Mouse (Mus musculus): ENCODE results near the gene Acly. TPM values are rescaled to one million over a fixed set of nuclear protein-coding genes. Genes with fewer than 3 reads are reported as not detected.
A peak's percentile ranks its signal among the peaks of the same experiment; 100 is the strongest.
"Not testable (repeated sequence)": the region's sequence is repeated elsewhere in the genome, so short reads cannot be mapped to it uniquely, and the experiment has no call there.

Acly gene
- total RNA-seq, 2 experiments from 2014 or later: 54.1 to 57.9 TPM

DNA sequence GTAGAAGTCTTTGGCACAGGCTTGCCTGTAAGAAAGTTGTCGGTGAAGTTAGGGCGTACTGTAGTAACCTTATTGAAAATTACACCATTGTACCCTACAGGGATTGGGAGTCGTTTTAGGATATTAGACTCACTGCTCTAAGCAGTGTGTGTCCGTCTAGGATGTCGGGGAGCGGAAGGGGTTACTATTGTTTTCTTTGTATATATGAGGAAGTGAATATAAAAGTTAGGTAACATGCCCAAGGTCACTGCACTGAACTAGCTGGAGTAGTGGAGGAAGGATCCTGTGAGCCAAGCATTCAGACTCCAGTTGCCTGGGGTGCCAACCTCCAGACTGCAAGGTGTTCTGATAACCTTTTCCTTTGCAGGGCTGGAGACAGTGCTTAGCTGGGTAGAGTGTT, 19.2 kb upstream of the Acly start:
- no peak for DNase-seq (ENCODE audit: low spot score in 2 of 2)

GRCm38 (mm10) chr11:100545746-100546085, 17.9 kb upstream of the Acly start:
- DNase-seq (ENCODE audit: low spot score in 2 of 2): no peak

GRCm38 (mm10) chr11:100544832-100545745, 17.3 kb upstream of the Acly start, which contains the start of gene Ttc25:
Ttc25 (plus strand) TSS chr11:100545607.
- DNase-seq (ENCODE audit: low spot score in 2 of 2): peak; percentile 69 to 89

- DNase-seq (ENCODE audit: low spot score in 2 of 2): no peak
These were observed 13.8 kb upstream of the Acly start for GRCm38 (mm10) chr11:100541577-100541976.

DNA sequence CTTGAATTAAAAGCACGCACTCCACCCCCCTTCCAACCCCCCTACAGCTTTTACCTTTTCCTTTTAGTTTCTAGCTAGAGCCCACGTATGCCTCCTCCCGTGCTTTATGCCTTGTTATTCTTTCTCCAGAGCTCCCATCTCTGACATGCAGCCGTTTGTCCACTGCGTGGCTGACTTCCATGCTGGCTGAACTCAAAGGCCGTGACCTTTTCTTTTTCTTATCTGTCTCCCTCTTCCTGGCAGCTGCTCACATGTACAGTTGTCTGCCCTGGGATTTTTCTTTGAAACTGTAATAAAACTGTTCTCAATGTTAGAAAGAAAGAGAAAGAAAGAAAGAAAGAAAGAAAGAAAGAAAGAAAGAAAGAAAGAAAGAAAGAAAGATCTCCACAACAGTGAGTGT, 13.2 kb upstream of the Acly start:
- no peak for DNase-seq (ENCODE audit: low spot score in 2 of 2)

DNA sequence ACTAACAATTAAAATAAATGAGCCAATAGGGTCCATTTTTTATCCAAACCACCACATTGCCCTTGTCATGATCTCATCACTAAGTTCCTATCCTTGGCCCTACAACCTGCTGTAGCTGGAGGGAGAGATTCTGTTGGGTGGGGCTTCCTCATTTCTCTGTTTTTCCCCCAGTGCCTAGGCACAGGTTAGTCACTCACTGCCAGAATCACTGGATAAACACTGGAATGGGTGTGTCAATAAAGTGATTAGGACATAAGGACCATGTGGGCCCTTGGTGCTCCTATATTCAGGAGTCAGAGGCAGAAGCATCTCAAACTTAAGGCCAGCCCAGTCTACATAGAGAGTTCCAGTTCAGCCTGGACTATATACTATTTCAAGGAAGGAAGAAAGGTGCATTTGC, 8.7 kb upstream of the Acly start:
- DNase-seq (ENCODE audit: low spot score in 2 of 2): no peak

DNA sequence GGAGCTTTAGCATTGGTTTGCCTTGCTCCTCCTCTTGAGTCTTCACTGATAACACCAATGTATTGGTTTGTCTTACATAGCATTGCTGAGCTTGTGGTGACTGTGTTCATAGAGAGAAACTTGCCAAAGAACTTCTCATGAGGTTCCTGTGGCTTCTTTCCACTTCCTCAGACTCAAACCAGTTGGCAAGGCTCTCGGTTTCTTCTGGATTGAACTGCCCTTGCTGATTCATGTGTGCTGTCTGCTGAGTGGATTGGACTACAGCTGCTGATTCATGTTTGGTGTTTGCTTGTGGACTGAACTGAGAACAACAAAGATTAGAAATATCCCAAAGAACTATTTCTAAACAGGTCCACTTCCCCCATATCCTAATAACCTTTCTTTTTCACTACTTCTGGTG, 8.2 kb upstream of the Acly start:
- no peak for DNase-seq (ENCODE audit: low spot score in 2 of 2)

DNA sequence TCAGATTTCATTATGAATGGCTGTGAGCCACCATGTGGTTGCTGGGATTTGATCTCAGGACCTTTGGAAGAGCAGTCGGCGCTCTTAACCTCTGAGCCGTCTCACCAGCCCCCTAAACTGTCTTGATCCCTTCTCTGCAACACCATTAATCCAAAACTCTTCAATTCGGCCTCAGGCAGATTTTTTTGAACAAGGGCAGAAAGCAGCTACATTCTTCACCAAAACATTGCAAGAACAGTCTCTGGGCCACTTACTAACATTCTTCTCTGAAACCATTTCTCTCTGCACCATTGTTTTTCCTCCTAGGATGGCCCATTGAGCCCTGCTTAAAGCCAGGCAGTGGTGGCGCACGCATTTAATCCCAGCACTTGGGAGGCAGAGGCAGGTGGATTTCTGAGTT, 7.0 kb upstream of the Acly start:
- DNase-seq (ENCODE audit: low spot score in 2 of 2): not testable (repeated sequence)

- DNase-seq (ENCODE audit: low spot score in 2 of 2): not testable (repeated sequence)
These were observed 6.6 kb upstream of the Acly start for GRCm38 (mm10) chr11:100534411-100534810.

DNA sequence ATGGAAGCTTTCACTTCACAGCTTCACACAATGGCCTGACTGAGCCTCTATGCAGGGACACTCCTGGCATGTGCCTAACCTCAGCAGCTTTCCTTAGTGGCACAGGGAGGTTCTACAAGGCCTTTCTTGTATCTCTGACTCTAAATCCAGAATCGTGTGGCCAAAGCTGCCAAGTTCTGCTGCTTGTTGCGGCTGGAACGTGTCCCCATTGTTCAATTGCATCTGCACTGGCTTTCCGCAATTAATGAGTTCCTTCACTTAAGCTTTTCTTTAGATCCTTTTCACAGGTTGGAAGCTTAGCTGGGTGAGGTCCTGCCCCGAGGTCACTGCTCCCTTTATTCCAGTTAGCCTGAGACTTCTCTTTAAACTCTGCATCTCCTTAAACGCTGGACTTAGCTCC, 6.1 kb upstream of the Acly start:
- DNase-seq (ENCODE audit: low spot score in 2 of 2): no peak

DNA sequence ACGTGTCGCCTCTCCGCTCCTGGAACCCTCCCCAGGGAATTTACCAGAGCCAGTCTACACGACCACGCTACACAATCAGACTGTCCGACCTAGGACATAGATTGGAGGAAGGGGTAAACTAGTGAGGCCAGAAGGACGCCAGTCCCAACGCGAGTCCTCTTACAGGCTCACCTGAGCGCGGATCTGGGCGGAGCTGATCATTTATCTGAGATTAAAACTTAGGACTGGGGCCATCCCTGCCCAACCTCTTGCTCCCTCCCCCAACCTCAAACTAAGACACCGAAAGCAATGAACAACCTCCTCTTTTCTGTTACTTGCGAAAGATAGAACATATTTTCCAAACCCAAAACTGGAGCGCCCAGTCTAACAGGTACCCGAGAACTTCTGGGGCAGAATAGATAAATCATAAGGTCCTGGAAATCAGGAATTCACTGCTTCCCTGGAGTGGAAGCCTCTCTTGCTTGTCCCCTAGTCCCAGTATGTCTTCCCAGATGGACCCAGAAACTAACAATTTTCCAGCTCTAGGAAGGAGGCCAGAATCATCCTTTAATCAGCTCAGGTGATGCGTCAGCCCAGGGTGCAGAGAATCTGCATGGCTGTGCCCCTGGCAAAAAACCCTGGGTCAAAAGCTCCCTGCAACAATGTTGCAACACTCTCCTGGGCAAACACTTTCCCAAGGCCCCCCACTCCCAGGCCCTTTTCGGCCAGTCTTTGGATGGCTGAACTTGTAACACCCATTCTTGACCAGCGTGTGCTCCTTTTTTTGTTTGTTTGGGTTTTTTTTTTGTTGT, 770 bp upstream of the Acly start:
- DNase-seq (ENCODE audit: low spot score in 2 of 2): no peak

DNA sequence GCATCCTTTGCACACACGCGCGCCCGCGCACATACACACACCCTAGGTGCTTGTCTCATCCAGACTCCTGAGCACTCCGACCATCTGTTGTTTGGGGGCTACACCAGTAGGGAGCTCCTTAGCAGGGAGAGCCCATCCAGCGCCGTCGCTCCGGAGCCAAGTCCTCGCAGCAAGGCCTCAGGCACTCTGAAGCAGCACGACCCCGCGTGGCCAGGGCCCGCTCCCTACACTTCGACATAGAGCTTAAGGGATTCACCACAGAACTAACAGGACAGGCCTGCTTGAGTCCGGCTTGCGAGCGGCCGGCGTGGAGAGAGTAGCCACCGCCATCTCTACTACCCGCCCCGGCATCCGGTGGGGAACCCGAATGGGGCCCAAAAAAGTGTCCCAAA, 738 bp downstream of the Acly start:
- peak; percentile 48 to 69 for DNase-seq (ENCODE audit: low spot score in 2 of 2)

DNA sequence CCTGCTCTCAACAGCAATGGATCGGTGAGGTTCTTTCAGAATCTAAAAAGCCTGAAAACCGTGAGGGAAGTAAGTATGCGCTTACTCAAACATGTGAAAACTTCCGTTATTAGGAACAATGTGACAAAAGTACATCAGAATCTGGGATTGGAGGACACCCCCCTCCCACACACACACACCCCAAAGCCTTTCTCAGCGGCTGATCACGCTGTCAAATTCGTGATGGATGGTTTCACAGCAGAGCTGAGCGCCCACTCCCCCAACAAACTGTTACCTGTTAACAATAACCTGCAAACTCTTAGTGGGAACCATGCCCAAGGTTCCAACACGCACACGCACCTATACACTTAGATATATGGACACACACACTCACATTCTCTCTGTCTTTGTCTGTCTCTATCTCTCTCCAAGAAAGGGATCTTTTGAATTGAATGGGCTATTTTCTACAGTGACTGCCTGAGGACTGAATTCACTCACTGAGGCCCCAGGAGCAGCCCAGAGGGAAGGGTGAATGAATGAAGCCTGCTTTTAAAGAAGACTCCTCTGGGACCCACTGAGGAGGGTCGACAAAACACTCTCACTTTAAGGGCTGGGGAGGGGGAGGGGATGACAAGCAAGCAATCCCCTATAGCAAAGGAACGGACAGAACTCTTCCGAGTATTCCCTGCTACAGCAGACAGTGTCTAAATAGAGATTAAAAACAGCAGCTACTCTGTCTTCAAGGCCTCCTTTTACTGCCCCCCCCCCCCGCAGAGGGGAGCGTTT, 1.6 kb downstream of the Acly start:
- no peak for DNase-seq (ENCODE audit: low spot score in 2 of 2)

DNA sequence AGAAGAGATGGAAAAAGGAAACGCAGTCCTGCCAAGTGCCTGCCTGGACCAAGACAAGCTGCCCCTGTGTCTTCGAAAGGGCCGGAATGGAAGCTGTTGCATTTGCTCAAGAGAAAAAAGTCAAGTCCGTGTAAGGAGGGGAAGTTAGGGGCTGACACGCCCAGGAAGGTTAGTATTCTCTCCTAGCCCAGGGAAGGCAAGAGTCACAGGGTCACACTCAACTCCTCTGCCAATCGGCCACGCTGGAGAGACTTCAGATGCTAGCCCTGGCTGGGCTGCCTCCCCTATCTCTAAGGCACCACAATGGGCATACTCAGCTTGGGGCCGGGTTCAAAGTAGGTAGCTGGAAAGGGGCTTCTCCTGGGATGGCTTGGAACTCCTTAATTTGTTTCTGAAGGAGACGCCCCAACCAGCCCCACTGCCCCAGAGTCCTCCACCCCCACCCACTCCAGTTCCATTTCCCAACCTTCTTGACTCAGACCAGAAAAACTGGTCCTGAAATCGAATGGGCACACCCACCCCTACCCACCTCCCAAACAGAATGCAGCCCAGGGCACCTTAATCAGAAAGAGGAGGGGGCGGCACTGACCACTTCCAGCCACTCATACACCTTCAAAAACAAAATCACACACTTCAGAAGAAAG, 2.7 kb downstream of the Acly start:
- no peak for DNase-seq (ENCODE audit: low spot score in 2 of 2)

GRCm38 (mm10) chr11:100524358-100524757, 3.4 kb downstream of the Acly start:
- no peak for DNase-seq (ENCODE audit: low spot score in 2 of 2)

DNA sequence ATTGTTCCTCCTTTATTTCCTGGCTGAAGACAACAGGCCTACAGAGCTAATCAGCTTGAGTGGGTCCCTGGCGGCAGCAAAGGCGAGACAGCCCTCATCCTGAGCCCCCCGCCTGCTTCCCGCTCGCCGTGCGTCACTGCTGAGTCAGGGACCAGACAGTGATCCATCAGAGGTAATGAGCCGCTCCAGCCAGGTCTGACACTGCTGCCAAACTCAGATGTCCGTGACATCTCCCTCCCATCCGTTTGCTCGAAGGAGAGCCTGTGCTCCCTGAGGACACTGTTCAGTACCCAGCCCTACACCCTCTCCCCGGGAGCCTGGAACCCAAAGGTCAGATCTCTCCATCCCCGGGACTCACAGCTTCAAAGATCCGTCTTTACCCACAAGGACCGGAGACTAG, 7.0 kb downstream of the Acly start:
- DNase-seq (ENCODE audit: low spot score in 2 of 2): no peak

DNA sequence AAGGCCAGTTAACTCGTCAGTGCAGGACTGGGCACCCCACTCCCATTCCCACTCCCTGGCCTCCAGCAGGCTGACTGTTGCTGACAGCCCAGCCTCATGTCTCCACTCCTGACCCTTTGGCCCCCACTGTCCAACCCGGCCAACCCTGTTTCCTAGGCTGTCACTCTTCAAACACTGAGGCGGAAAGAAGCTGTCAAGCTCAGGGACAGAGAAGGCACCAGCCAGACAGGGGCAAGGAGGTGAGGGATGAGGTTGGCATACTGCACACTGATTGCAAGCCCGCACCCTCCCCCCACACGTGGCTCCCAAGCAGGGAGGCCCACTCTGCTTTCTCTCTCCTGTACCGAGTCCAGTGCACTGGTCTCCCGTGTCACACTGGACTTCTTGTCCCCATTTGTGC, 8.6 kb downstream of the Acly start:
- no peak for DNase-seq (ENCODE audit: low spot score in 2 of 2)

GRCm38 (mm10) chr11:100518188-100518591, 9.6 kb downstream of the Acly start:
- DNase-seq (ENCODE audit: low spot score in 2 of 2): no peak

DNA sequence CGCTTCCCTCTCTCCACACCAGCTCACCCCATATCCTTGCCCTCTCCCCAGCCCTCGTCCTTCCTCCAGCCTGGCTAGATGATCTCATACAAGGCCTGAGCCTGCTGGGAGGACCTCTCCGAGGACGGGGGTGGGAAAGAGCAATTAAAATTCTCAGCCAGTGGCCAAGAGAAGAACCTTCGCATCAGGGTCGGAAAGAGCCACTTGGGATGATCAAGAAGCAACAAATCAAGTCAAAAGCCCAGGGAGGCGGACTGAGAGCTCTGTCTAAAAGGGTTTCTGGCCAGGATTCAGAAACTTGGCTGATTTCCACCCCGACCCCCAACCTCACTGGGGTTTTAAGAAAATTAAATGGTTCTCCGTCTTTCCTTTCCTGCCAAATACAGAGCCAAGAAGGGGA, 11.5 kb downstream of the Acly start:
- no peak for DNase-seq (ENCODE audit: low spot score in 2 of 2)

GRCm38 (mm10) chr11:100515789-100516188, 12.0 kb downstream of the Acly start:
- DNase-seq (ENCODE audit: low spot score in 2 of 2): no peak

GRCm38 (mm10) chr11:100515061-100515460, 12.7 kb downstream of the Acly start:
- no peak for DNase-seq (ENCODE audit: low spot score in 2 of 2)
